20 mouse cellular contexts compared by ENCODE assay signal in genomic region chr7:135529068-135529467, GRCm38 (mm10). TPM values are rescaled to one million over a fixed set of nuclear protein-coding genes. Genes with fewer than 3 reads are reported as not detected.
"Had no signal": no experiment of that assay in that cellular context is flagged by ENCODE, and none has a peak within 500 bp of the region (broad histone marks: within the 10 kb centered on the region; RNA-seq: fewer than 3 reads in every experiment).

No protein-coding gene starts in this region.

- H3K4me2 ChIP-seq: lung, embryonic 14.5 days; midbrain, embryonic 11.5 days; midbrain, embryonic 13.5 days; midbrain, embryonic 15.5 days; neural tube, embryonic 12.5 days had no signal

- H3K9ac ChIP-seq: lung, embryonic 14.5 days; midbrain, embryonic 13.5 days; midbrain, embryonic 15.5 days; neural tube, embryonic 12.5 days had no signal

- H3K9me3 ChIP-seq: midbrain, embryonic 13.5 days; midbrain, embryonic 15.5 days; neural tube, embryonic 12.5 days had no signal

- H3K4me1 ChIP-seq: midbrain, embryonic 13.5 days; midbrain, embryonic 15.5 days; neural tube, embryonic 12.5 days had no signal

- H3K27ac ChIP-seq: midbrain, embryonic 13.5 days; midbrain, embryonic 15.5 days; neural tube, embryonic 12.5 days had no signal

- ATAC-seq: midbrain, embryonic 13.5 days; midbrain, embryonic 15.5 days had no signal

- H3K36me3 ChIP-seq: midbrain, embryonic 13.5 days; midbrain, embryonic 15.5 days; neural tube, embryonic 12.5 days had no signal

- H3K27me3 ChIP-seq: midbrain, embryonic 13.5 days; midbrain, embryonic 15.5 days; neural tube, embryonic 12.5 days had no signal

- H3K4me3 ChIP-seq: megakaryocyte, embryonic 14.5 days; midbrain, embryonic 13.5 days; midbrain, embryonic 15.5 days; neural tube, embryonic 12.5 days had no signal

- DNase-seq: lung, adult 18-20 months; lung, embryonic 14.5 days; lung, postnatal 10 days; lung, postnatal 4 days; right cerebral cortex, postnatal 14 days; spleen, adult 18-20 months; thymus, adult 18-20 months; thymus, postnatal 25 days; thymus, postnatal 4 days had no signal

RNA-seq across cellular contexts. Expression of gene Clrn3, which starts 0.6 kb away (rescaled TPM):
- total RNA-seq: midbrain, postnatal 0 days; monocyte, adult 5-6 weeks; neutrophil, adult 5-6 weeks had no signal
- polyA plus RNA-seq: lung, embryonic 14.5 days; lung, embryonic 16.5 days; midbrain, embryonic 11.5 days; midbrain, embryonic 13.5 days; midbrain, embryonic 15.5 days; midbrain, postnatal 0 days; neural tube, embryonic 12.5 days; neural tube, embryonic 14.5 days; urinary bladder, adult 2 months had no signal
